Mouse (Mus musculus) brain, embryonic 14.5 days (tissue): ENCODE measurements around the gene Sri.

Source experiments
- CTCF ChIP-seq: fragments of 200-500 bp; IDR thresholded peaks from 2 replicates; pipeline ENCODE4 v1.5.1; 2012; ENCODE audit warnings: inconsistent platforms, mild to moderate bottlenecking, moderate library complexity, borderline replicate concordance; ENCODE audit not compliant: insufficient read depth, insufficient read length; ENCODE audit errors: extremely low read depth
- POLR2A ChIP-seq: fragments of 200-500 bp; IDR thresholded peaks from 2 replicates; pipeline ENCODE4 v1.6.1; 2012; ENCODE audit warnings: mild to moderate bottlenecking, inconsistent platforms, borderline replicate concordance; ENCODE audit not compliant: poor library complexity, insufficient read depth, insufficient read length, severe bottlenecking; ENCODE audit errors: extremely low read depth

GRCm38 (mm10) chr5:8085661-8086060 lies 39.8 kb downstream of the Sri start:
- TF ChIP-seq CTCF (no peak), POLR2A (no peak)
